Mouse (Mus musculus) G1E (cell line): Measurements from ENCODE around the gene Asb15.

Experiments
- CTCF ChIP-seq: IDR thresholded peaks from 2 replicates; pipeline ENCODE4 v1.5.1; 2012; ENCODE audit warnings: low read depth, low read length, inconsistent platforms, mixed read lengths
- POLR2AphosphoS5 ChIP-seq: IDR thresholded peaks from 2 replicates; pipeline ENCODE4 v1.6.1; 2012; ENCODE audit warnings: low read depth, low read length, inconsistent platforms; ENCODE audit not compliant: insufficient replicate concordance

DNA sequence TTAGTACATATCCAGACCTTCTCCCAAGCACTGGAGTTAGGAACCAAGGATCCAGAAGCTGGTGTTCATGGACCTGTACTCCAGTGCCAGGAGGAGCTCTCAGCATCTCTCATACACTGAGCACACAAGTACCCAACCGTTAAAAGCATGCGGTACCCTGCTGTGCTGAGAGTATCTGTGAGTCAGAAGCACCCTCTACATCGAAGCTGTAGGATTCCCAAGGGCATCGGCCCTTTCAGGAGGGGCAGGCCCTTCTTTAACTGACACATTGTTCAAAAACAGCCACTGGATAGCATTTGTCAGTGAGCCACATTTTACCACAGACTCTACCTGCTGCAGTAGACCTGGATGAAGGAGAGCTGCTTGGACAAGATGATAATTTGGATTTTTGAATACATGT lies 80.2 kb downstream of the Asb15 start:
- TF ChIP-seq CTCF: no peak
- no peak for TF ChIP-seq POLR2AphosphoS5
